Mouse (Mus musculus) layer of hippocampus, postnatal 10 days (tissue): ENCODE data around the gene Ccdc77. TPM values are rescaled to one million over a fixed set of nuclear protein-coding genes. Genes with fewer than 3 reads are reported as not detected.

Experiments used
- DNase-seq, 2 experiments: peaks; one replicate each; pipeline ENCODE4 v3.0.0; 2021; ENCODE audit warnings: low spot score in 2 of 2
- long read RNA-seq: library from polyadenylated mRNA; stranded (forward); transcript quantifications from one replicate; pipeline ENCODE4 v2.0.0, GENCODE M21; 2023
- total RNA-seq, 2 experiments: library from RNA; stranded (reverse); gene quantifications; 2 replicates each; pipeline ENCODE4 v1.2.3; 2021

Gene Ccdc77
- total RNA-seq = 1 to 10 TPM; 8.3 to 8.4 TPM
- long read RNA-seq, partial matches to known transcripts = 0 of 2 reads
- long read RNA-seq, other reads (novel, unspliced or antisense) = 2 of 2 reads

GRCm38 (mm10) chr6:120363688-120364522 lies at the start of gene Ccdc77, which contains the start of gene Kdm5a:
Ccdc77 (minus strand) TSS chr6:120364374.
Kdm5a (plus strand) TSS chr6:120364124.
- DNase-seq = peak; percentile 90 to 93

- no peak for DNase-seq
Measured at GRCm38 (mm10) chr6:120403936-120404335, 39.8 kb upstream of the Ccdc77 start.

- no peak for DNase-seq
Measured at GRCm38 (mm10) chr6:120395622-120396345, 31.6 kb upstream of the Ccdc77 start.

- DNase-seq = no peak
Measured at GRCm38 (mm10) chr6:120392811-120393210, 28.6 kb upstream of the Ccdc77 start.

DNA sequence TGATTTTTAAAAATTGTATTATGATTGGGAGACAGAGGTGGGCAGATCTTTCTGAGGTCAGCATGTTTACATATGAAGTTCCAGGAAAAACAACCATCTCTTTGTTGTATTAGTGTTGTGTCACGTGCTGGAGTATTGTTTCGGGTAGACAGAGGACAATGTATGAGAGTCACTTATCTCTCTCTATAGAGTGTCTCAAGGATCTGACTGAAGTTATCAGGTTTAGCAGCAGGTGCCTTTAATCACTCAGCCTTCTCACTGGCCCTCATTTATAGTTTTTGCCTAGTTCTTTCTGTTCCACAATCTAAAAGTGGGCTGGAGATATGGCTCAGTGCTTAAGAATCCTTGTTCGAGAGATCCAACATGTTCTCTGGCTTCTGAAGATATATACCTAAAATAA lies 25.9 kb upstream of the Ccdc77 start:
- no peak for DNase-seq

GRCm38 (mm10) chr6:120376736-120377135 lies 12.6 kb upstream of the Ccdc77 start:
- no peak for DNase-seq

DNA sequence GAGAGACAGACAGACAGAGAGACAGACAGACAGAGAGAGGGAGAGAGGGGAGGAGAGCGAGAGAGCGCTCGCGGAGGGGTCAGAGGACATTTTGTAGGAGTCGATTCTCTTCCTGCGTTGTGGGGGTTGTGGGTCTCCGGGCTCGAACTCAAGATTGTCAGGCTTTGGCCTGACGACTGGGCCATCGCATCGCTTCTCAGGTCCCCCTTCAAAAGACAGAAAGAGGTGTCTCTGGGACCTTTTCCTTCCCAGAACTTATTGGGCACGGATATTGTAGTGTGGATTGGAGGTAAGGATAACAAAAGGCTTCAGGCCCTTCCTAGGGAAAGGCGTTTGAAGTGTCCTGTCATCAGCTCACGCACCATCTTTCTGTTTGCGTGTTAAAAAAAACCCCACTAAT lies 877 bp upstream of the Ccdc77 start:
- no peak for DNase-seq

- no peak for DNase-seq
Measured at GRCm38 (mm10) chr6:120364523-120364905, 340 bp upstream of the Ccdc77 start.

DNA sequence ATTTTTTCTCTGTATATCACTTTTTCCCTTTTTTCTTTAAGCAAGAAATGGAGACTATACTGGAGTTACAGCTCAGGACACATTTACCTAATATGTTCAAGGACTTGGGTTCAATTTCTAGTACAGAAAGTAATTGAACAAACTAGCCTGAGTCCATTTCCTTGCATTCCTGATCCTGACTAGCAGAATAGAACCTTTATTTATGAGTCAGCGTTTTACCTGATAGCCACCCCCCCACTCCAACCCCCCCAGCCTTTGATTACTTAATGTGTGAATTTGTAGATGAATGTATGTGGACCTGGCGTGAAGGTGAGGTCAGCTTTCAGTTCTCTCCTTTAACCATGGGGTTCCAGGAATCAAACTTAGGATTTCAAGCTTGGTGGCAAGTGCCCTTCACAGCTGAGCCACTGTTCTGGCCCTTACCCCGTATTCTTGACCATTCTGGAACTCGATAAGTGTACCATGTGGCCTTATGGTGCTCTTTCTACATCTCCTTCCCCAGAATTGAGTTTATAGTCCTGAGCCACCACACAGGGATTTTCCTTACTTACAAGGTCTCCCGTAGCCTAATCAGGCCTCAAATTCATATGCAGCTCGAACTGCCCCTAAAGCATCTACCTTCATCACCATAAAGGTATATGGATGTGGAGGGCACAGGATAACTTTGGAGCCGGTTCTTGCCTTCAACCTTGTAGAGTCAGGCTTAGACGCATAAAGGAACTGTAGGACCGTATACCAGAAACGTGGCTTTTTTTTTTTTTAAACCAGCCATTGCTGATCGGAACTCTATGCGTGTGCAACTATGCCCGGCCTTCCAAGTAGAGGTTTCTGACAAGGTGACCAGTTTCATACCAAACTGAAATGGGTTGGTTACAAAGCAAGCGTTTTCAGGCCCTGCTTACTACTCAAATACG lies 1.1 kb downstream of the Ccdc77 start:
- no peak for DNase-seq

- no peak for DNase-seq
Measured at GRCm38 (mm10) chr6:120362124-120362523, 2.0 kb downstream of the Ccdc77 start.

DNA sequence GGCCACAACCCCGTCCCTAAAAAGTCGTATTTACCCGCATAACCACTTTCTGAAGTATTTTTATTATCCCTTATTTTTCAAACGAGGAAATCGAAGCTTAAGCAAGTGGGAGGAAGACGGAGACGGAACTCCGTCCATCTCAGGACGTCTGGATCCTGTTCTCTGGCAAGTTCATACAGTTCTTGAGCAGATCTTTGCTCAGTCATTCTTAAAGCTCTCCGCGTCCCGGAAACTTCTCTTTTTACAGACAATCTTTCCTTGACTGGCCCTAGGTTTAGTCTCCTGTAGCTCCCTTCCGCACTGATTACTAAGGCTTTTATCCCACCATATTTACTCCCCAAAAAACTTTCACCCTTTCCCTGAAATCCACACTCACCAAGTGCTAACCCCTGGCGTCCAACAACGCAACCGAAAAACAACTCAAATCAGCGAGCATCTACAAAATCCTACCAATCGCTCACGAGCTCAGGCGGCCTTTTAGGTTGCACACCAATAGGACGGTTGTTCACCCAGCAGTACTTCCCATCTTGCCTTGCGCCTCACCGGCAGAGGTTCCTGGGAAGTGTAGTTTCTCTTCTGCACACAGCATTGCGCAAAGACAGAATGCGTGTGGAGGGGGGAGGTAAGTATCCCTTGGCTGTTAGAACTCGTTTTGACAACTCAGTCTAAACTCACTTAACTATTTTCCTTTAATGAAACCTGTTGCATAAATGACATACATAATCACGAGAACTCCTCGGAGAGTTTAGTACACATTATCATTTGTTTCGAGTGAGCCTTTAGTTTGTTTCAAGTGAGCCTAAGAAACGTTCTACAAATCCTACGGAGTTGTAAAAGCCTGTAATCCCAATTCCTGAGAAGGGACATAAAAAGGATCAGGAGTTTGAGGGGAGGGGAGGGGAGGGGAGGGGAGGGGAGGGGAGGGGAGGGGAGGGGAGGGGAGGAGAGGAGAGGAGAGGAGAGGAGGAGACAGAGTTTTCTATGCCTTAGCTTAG lies 6.9 kb downstream of the Ccdc77 start:
- DNase-seq = peak; percentile 76 to 79

- no peak for DNase-seq
Measured at GRCm38 (mm10) chr6:120356478-120356877, 7.7 kb downstream of the Ccdc77 start.

- DNase-seq = no peak
Measured at GRCm38 (mm10) chr6:120349018-120349417, 15.2 kb downstream of the Ccdc77 start.

- DNase-seq = no peak
Measured at GRCm38 (mm10) chr6:120343992-120344391, 20.2 kb downstream of the Ccdc77 start.

DNA sequence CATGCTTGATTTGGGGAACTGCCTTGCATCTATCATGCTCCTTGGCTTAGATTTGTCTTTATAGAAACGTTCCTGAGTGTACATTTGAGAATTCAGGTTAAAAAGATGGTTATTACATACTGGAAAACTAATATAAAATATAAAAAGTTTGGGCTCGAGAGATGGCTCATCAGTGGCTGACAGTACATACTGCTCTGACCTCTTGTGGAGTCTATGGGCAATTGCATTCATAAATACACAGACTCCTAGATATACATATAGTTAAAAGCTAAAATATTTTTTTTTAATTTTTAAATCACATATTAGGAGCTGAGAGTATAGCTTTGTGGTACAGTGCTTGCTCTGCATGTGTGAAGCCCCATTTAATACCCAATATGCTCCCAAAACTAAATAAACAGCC lies 31.8 kb downstream of the Ccdc77 start:
- no peak for DNase-seq

DNA sequence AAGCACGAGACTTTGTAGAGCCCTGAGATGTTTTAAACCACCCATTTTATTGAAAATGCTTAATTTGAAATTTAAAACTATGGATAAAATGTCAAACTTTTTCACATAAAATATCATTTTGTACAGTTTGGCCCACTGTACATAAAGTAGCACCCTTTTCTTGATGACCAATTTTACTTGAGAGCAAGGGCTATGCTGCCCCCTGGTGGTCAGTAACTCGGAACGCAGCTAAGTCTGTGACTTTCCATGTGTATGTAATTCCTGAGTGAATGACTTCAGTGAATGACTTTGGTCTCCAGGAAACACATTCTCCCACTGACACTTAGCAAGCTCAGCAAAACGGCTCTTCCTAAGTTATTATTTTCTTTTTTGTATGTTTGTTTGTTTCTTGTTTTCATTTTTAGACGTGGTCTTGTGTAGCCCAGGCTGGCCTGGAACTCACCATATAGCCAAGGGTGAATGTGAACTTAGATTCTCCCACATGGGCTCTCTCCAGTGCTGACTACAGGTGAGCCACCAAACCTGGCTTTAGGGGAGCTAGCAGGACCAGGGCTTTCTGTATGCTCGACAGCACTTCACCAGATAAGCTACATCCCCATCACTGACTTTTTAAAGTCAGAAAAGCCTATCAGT lies 39.8 kb downstream of the Ccdc77 start:
- peak; percentile 64 to 77 for DNase-seq

DNA sequence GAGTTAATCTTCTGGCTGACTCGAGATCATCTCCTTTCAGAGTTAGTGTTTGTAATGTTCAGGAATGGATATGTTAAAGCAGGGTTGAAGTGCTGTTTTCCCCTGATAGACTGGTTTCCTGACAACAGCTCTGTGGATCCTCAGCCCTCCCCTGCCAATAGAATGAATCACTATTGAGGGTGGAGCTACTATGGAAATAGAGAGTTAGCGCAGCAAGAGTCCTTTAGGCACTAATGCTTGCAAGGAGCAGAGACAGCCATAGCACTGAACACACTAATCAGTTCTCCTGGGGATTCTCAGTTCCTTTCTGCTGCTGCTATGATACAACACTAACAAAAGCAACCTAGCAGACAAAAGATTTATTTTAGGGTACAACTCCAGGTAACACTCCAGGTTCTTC lies 43.8 kb downstream of the Ccdc77 start:
- DNase-seq = no peak

- DNase-seq = no peak
Measured at GRCm38 (mm10) chr6:120319129-120319528, 45.0 kb downstream of the Ccdc77 start.

DNA sequence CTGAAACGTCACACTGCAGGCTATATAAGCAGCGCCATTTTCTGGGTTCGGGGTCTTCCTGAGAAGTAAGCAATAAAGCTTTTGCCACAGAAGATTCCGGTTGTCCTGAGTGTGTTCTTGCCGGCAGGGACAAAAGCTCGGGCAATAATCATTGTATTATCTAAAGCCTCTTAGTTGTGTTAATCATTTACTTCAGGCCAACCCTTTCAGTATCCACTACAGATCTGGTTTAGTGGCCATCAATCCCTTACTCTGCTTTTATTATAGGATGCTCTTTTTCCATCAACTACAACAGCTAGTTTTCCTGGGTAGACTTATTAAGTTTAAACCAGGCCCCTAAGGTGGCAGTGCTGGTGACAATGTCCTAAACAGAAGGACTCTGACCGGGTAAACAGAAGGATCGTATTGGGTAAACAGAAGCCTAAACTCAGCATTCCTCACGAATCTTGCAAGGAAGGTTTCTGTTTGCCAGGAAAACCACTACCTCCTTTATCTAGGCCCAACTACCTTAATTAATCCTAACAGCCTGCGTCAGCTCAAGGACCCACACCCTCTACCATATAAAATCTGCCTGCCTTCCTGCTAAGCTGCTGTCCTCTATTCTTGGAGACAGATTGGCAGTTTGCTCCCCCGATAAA lies 45.8 kb downstream of the Ccdc77 start:
- DNase-seq = no peak
